In the genomic region with DNA sequence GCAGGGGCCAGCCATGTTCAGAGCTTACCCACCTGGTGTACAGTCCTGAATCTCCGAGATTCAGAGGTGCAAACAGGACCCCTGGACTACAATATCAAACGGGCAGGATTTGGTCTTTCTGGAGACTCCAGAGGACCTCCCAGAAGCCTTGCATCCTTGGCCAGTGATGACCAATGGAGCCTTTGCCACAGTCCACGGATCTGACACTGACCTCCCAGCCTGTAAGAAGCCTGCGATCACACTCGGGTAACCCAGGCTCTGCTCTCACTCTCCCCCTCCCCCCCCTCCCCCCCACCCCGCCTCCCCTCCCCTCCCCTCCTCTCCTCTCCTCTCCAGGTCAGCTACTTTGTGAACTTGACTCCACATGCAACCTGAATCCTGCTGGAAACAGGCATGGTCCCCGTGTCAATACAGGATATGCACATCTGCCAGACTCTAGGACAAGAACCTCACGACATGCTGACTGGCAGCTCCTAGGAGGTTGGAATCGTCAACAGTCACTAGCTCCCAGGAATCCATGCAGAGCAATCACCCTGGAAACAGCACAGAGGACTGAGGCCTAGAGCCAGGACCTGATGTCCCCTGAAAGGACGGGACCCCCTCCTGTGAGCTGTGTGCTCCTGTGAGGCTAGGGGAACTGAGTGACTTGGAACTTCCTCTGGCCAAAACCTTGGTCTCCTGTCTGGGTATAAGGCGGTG, we compare ENCODE assay signal across 19 mouse cellular contexts. TPM values are rescaled to one million over a fixed set of nuclear protein-coding genes. Genes with fewer than 3 reads are reported as not detected.
DNase-seq lines count a peak whose midpoint lies in the region; ATAC-seq and TF ChIP-seq lines count a peak whose summit lies in the region.
"Had no signal": no experiment of that assay in that cellular context is flagged by ENCODE, and none has a peak within 500 bp of the region (broad histone marks: within the 10 kb centered on the region; RNA-seq: fewer than 3 reads in every experiment).

No protein-coding gene starts in this region.

- peaks cover 9% of the 10 kb centered on the region for H3K79me2 ChIP-seq in liver, adult 2 months (ENCODE audit: control insufficient read depth, insufficient read depth, low read length)

- no peak for TF ChIP-seq POLR2A in liver, adult 2 months (IDR thresholded peaks at IDR 0.05; ENCODE audit: extremely low read depth, insufficient read depth, low read length)

- peaks cover 90% of the 10 kb centered on the region for H3K4me1 ChIP-seq in hindbrain, embryonic 10.5 days (replicated peaks)
- peaks cover 21% of the 10 kb centered on the region for H3K4me1 ChIP-seq in hindbrain, embryonic 11.5 days (replicated peaks; ENCODE audit: control insufficient read depth, insufficient read depth, low read length)
- peaks cover 27% of the 10 kb centered on the region for H3K4me1 ChIP-seq in liver, adult 2 months (ENCODE audit: control insufficient read depth, insufficient read depth, low read length)
- 0 out of 2 replicates have a peak, but pooled peaks cover 4% of the 10 kb centered on the region for H3K4me1 ChIP-seq in liver, postnatal 0 days (ENCODE audit: insufficient read depth)
- H3K4me1 ChIP-seq in limb, embryonic 11.5 days (ENCODE audit: control insufficient read depth, insufficient read depth, low read length): peaks cover 22% of the 10 kb centered on the region

- WGBS in hindbrain, embryonic 10.5 days: 31% methylated on average over 10 of the region's 11 CpGs
- 32% methylated on average over 10 of the region's 11 CpGs for WGBS in hindbrain, embryonic 11.5 days
- 47% methylated on average over 10 of the region's 11 CpGs for WGBS in liver, adult 2 months
- WGBS in liver, postnatal 0 days (ENCODE audit: insufficient replicate concordance): 53% methylated on average over 11 of the region's 11 CpGs
- 33% methylated on average over 10 of the region's 11 CpGs for WGBS in limb, embryonic 11.5 days

- H3K4me3 ChIP-seq in hindbrain, embryonic 10.5 days: no peak overlapping the region
- H3K4me3 ChIP-seq in hindbrain, embryonic 11.5 days (ENCODE audit: low read depth, low read length): no peak overlapping the region
- H3K4me3 ChIP-seq in liver, adult 2 months (ENCODE audit: insufficient read depth, low read depth, low read length): no peak overlapping the region
- H3K4me3 ChIP-seq in liver, postnatal 0 days (ENCODE audit: low read depth, low read length): no peak overlapping the region
- H3K4me3 ChIP-seq in limb, embryonic 11.5 days (ENCODE audit: low read depth, low read length): no peak overlapping the region
- H3K4me3 ChIP-seq: erythroblast, embryonic 14.5 days; heart, embryonic 12.5 days; intestine, embryonic 15.5 days had no signal

- no peak for TF ChIP-seq EP300 in liver, postnatal 0 days (IDR thresholded peaks at IDR 0.05; ENCODE audit: low read depth)

- DNase-seq in cerebellum, postnatal 14 days: peak; percentile 45 to 59
- peak; percentile 27 for DNase-seq in hindbrain, embryonic 10.5 days (ENCODE audit: low spot score)
- no peak for DNase-seq in hindbrain, embryonic 11.5 days (ENCODE audit: low spot score)
- DNase-seq in liver, adult 2 months (ENCODE audit: extremely low read depth, low read depth, low spot score): peak; percentile 78
- no peak for DNase-seq in liver, postnatal 0 days
- DNase-seq in limb, embryonic 11.5 days (ENCODE audit: low spot score): no peak
- no peak for DNase-seq in left cerebral cortex, adult 11 months (ENCODE audit: low spot score)
- DNase-seq: adrenal gland, postnatal 14 days; B cell, adult 2 months; heart, postnatal 4 days; thymus, postnatal 25 days had no signal

- H3K4me2 ChIP-seq in hindbrain, embryonic 11.5 days (replicated peaks; ENCODE audit: low read depth, low read length): no peak overlapping the region
- no peak overlapping the region for H3K4me2 ChIP-seq in liver, postnatal 0 days (ENCODE audit: low read depth, low read length)
- H3K4me2 ChIP-seq in limb, embryonic 11.5 days (ENCODE audit: low read depth, severe bottlenecking): no peak overlapping the region
- H3K4me2 ChIP-seq: heart, embryonic 12.5 days; intestine, embryonic 15.5 days had no signal

- no peaks in the 10 kb centered on the region for H3K27me3 ChIP-seq in hindbrain, embryonic 10.5 days (ENCODE audit: insufficient read depth, poor library complexity, severe bottlenecking)
- no peaks in the 10 kb centered on the region for H3K27me3 ChIP-seq in hindbrain, embryonic 11.5 days (ENCODE audit: control insufficient read depth, insufficient read depth, low read length)
- no peaks in the 10 kb centered on the region for H3K27me3 ChIP-seq in liver, adult 2 months (ENCODE audit: control insufficient read depth, insufficient read depth, low read length)
- 0 out of 2 replicates have a peak, but pooled peaks cover 3% of the 10 kb centered on the region for H3K27me3 ChIP-seq in liver, postnatal 0 days (ENCODE audit: insufficient read depth, low read length)
- H3K27me3 ChIP-seq in limb, embryonic 11.5 days (ENCODE audit: control insufficient read depth, insufficient read depth, low read length): no peaks in the 10 kb centered on the region
- H3K27me3 ChIP-seq: heart, embryonic 12.5 days; intestine, embryonic 15.5 days had no signal

- H3K9me3 ChIP-seq in hindbrain, embryonic 10.5 days: no peaks in the 10 kb centered on the region
- no peaks in the 10 kb centered on the region for H3K9me3 ChIP-seq in hindbrain, embryonic 11.5 days (ENCODE audit: control insufficient read depth, low read length)
- no peaks in the 10 kb centered on the region for H3K9me3 ChIP-seq in liver, postnatal 0 days (ENCODE audit: low read length)
- no peaks in the 10 kb centered on the region for H3K9me3 ChIP-seq in limb, embryonic 11.5 days (ENCODE audit: control insufficient read depth, low read length)
- H3K9me3 ChIP-seq: heart, embryonic 12.5 days; intestine, embryonic 15.5 days had no signal

- H3K27ac ChIP-seq in hindbrain, embryonic 10.5 days: peak overlapping the region; percentile 64
- H3K27ac ChIP-seq in hindbrain, embryonic 11.5 days (ENCODE audit: low read depth, low read length): no peak overlapping the region
- H3K27ac ChIP-seq in liver, adult 2 months (replicated peaks; ENCODE audit: insufficient read depth, low read depth, low read length): no peak overlapping the region; the same call in 1 of the 2 replicates
- H3K27ac ChIP-seq in liver, postnatal 0 days (ENCODE audit: low read depth): no peak overlapping the region
- peak overlapping the region; percentile 47; the same call in 1 of the 2 replicates for H3K27ac ChIP-seq in limb, embryonic 11.5 days (replicated peaks; ENCODE audit: low read depth, low read length)
- H3K27ac ChIP-seq: intestine, embryonic 15.5 days; liver, embryonic 14.5 days had no signal

- ATAC-seq in cerebellum, adult (ENCODE audit: insufficient number of reproducible peaks, low FRiP score, low TSS enrichment): no peak
- no peak for ATAC-seq in hindbrain, embryonic 11.5 days (ENCODE audit: low FRiP score)
- ATAC-seq in liver, postnatal 0 days: no peak
- no peak for ATAC-seq in limb, embryonic 11.5 days (ENCODE audit: insufficient number of reproducible peaks, low FRiP score, low TSS enrichment, low read depth)
- ATAC-seq: forebrain, embryonic 16.5 days; intestine, embryonic 15.5 days; lung, postnatal 0 days had no signal

- no peak for TF ChIP-seq CTCF in liver, adult 2 months (IDR thresholded peaks at IDR 0.05; ENCODE audit: low read depth, low read length)
- TF ChIP-seq CTCF in liver, postnatal 0 days (IDR thresholded peaks at IDR 0.05; ENCODE audit: low read depth): no peak

- peaks cover 37% of the 10 kb centered on the region for H3K36me3 ChIP-seq in hindbrain, embryonic 10.5 days
- no peaks in the 10 kb centered on the region for H3K36me3 ChIP-seq in hindbrain, embryonic 11.5 days (ENCODE audit: control insufficient read depth, insufficient read depth, low read length)
- H3K36me3 ChIP-seq in liver, adult 2 months (ENCODE audit: control insufficient read depth, insufficient read depth, low read length): no peaks in the 10 kb centered on the region
- H3K36me3 ChIP-seq in liver, postnatal 0 days (replicated peaks; ENCODE audit: insufficient read depth, low read length): no peaks in the 10 kb centered on the region
- 0 out of 2 replicates have a peak, but pooled peaks cover 2% of the 10 kb centered on the region for H3K36me3 ChIP-seq in limb, embryonic 11.5 days (ENCODE audit: control insufficient read depth, insufficient read depth, low read length)
- H3K36me3 ChIP-seq: heart, embryonic 12.5 days; intestine, embryonic 15.5 days had no signal

- no peak overlapping the region for H3K9ac ChIP-seq in hindbrain, embryonic 11.5 days (ENCODE audit: low read depth, low read length)
- no peak overlapping the region for H3K9ac ChIP-seq in liver, adult 2 months (ENCODE audit: low read depth, low read length)
- no peak overlapping the region for H3K9ac ChIP-seq in liver, postnatal 0 days (replicated peaks)
- no peak overlapping the region for H3K9ac ChIP-seq in limb, embryonic 11.5 days (ENCODE audit: low read length)
- H3K9ac ChIP-seq: heart, embryonic 12.5 days; intestine, embryonic 15.5 days; liver, embryonic 14.5 days had no signal

RNA-seq across cellular contexts. Expression of a gene that starts 6.3 kb away (rescaled TPM):
- 29.5 and 37.9 TPM in 2 replicates for polyA plus RNA-seq in hindbrain, embryonic 10.5 days (2016; fragmentation: Nextera tagmentation; extraction: Ambion mirVana)
- polyA plus RNA-seq in hindbrain, embryonic 11.5 days (2014; fragmentation: Nextera tagmentation; extraction: Ambion mirVana): 16.9 and 20.7 TPM in 2 replicates
- 4.6 and 5.5 TPM in 2 replicates for total RNA-seq in liver, adult 2 months (2014; rRNA removed)
- 8.5 and 9.5 TPM in 2 replicates for polyA plus RNA-seq in liver, adult 2 months (2012; rRNA removed)
- 1.0 and 1.5 TPM in 2 replicates for polyA plus RNA-seq in liver, postnatal 0 days (2015; fragmentation: Nextera tagmentation; extraction: Ambion mirVana)
- 10.8 TPM in 2 replicates for polyA plus RNA-seq in limb, embryonic 11.5 days (2014; fragmentation: Nextera tagmentation; extraction: Ambion mirVana)

RNA-seq across cellular contexts. Expression of a gene that starts 6.4 kb away (rescaled TPM):
- polyA plus RNA-seq in hindbrain, embryonic 10.5 days (2016; fragmentation: Nextera tagmentation; extraction: Ambion mirVana): 20.0 and 21.3 TPM in 2 replicates
- polyA plus RNA-seq in hindbrain, embryonic 11.5 days (2014; fragmentation: Nextera tagmentation; extraction: Ambion mirVana): 16.5 and 19.3 TPM in 2 replicates
- 0.07 and 0.09 TPM in 2 replicates for total RNA-seq in liver, adult 2 months (2014; rRNA removed)
- polyA plus RNA-seq in liver, adult 2 months (2012; rRNA removed): 0.04 TPM in 1 of 2 replicates, not detected in the other
- polyA plus RNA-seq in liver, postnatal 0 days (2015; fragmentation: Nextera tagmentation; extraction: Ambion mirVana): 0.89 and 0.95 TPM in 2 replicates
- polyA plus RNA-seq in limb, embryonic 11.5 days (2014; fragmentation: Nextera tagmentation; extraction: Ambion mirVana): 8.9 and 10.8 TPM in 2 replicates
- total RNA-seq: neutrophil, adult 5-6 weeks had no signal

RNA-seq across cellular contexts. Expression of a gene that starts 45.7 kb away (rescaled TPM):
- polyA plus RNA-seq in hindbrain, embryonic 10.5 days (2016; fragmentation: Nextera tagmentation; extraction: Ambion mirVana): 28.3 and 35.5 TPM in 2 replicates
- 12.6 and 15.3 TPM in 2 replicates for polyA plus RNA-seq in hindbrain, embryonic 11.5 days (2014; fragmentation: Nextera tagmentation; extraction: Ambion mirVana)
- 22.4 and 49.3 TPM in 2 replicates for total RNA-seq in liver, adult 2 months (2014; rRNA removed)
- polyA plus RNA-seq in liver, adult 2 months (2012; rRNA removed): 108 and 119 TPM in 2 replicates
- 28.6 and 29.0 TPM in 2 replicates for polyA plus RNA-seq in liver, postnatal 0 days (2015; fragmentation: Nextera tagmentation; extraction: Ambion mirVana)
- polyA plus RNA-seq in limb, embryonic 11.5 days (2014; fragmentation: Nextera tagmentation; extraction: Ambion mirVana): 16.5 and 17.9 TPM in 2 replicates

Comparison
In these comparisons a context has a peak if more than half of its experiments do, and no peak if none do; other contexts are left out.
1. DNase-seq: peak in cerebellum, postnatal 14 days (2 of 2), hindbrain, embryonic 10.5 days (single experiment) and liver, adult 2 months (single experiment); none in hindbrain, embryonic 11.5 days (single experiment), liver, postnatal 0 days (single experiment), limb, embryonic 11.5 days (single experiment) and left cerebral cortex, adult 11 months (single experiment).
2. H3K27ac ChIP-seq: peak in hindbrain, embryonic 10.5 days (single experiment) and limb, embryonic 11.5 days (single experiment); none in hindbrain, embryonic 11.5 days (single experiment), liver, adult 2 months (single experiment) and liver, postnatal 0 days (single experiment).